Mouse (Mus musculus) kidney, adult 2 months (tissue): Measurements from ENCODE around the gene Fis1. TPM values are rescaled to one million over a fixed set of nuclear protein-coding genes. Genes with fewer than 3 reads are reported as not detected.

Source experiments
- DNase-seq: peaks from one replicate; pipeline ENCODE4 v3.0.0; 2021
- H3K27ac ChIP-seq: fragments of 200-500 bp; 2 replicates; pipeline ENCODE4 v1.5.1; 2012; ENCODE audit warnings: low read depth, low read length, control low read depth, inconsistent platforms; ENCODE audit not compliant: insufficient read depth
- H3K27me3 ChIP-seq: fragments of 200-500 bp; replicated peaks from 2 replicates; pipeline ENCODE4 v1.6.1; 2012; ENCODE audit warnings: mild to moderate bottlenecking, moderate library complexity, low read length, inconsistent platforms; ENCODE audit not compliant: control insufficient read depth, insufficient read depth
- H3K36me3 ChIP-seq: fragments of 200-500 bp; 2 replicates; pipeline ENCODE4 v1.6.1; 2012; ENCODE audit warnings: mild to moderate bottlenecking, moderate library complexity, low read length, inconsistent platforms; ENCODE audit not compliant: control insufficient read depth, insufficient read depth
- H3K4me1 ChIP-seq: fragments of 200-500 bp; 2 replicates; pipeline ENCODE4 v1.6.1; 2011; ENCODE audit warnings: low read length; ENCODE audit not compliant: control insufficient read depth, insufficient read depth
- H3K4me3 ChIP-seq: fragments of 200-500 bp; 2 replicates; pipeline ENCODE4 v1.5.1; 2011; ENCODE audit warnings: mild to moderate bottlenecking, low read depth, low read length, control low read depth; ENCODE audit not compliant: insufficient read depth
- CTCF ChIP-seq: fragments of 200-500 bp; conservative IDR thresholded peaks from 2 replicates; pipeline ENCODE4 v1.5.1; 2011; ENCODE audit warnings: low read depth, mild to moderate bottlenecking, control low read depth, low read length, moderate library complexity, mixed read lengths; ENCODE audit not compliant: insufficient read depth, insufficient read length
- POLR2A ChIP-seq: fragments of 200-500 bp; IDR thresholded peaks from one replicate; pipeline ENCODE4 v1.6.1; 2011; ENCODE audit warnings: low read depth, low read length, control low read depth
- WGBS: fragments of 180-500 bp; shearing (Covaris S2); methylation state at CpG from one replicate; pipeline ENCODE4 v1.1.7; 2018; 5-methylcytosine and 5-hydroxymethylcytosine counted together
- polyA plus RNA-seq: library from polyadenylated mRNA; depleted of rRNA; stranded (reverse); fragments of >200 nt; gene quantifications from 2 replicates; pipeline ENCODE4 v1.2.3, GENCODE M21; 2012

Gene Fis1
- polyA plus RNA-seq, 1 experiment: 313 TPM

DNA sequence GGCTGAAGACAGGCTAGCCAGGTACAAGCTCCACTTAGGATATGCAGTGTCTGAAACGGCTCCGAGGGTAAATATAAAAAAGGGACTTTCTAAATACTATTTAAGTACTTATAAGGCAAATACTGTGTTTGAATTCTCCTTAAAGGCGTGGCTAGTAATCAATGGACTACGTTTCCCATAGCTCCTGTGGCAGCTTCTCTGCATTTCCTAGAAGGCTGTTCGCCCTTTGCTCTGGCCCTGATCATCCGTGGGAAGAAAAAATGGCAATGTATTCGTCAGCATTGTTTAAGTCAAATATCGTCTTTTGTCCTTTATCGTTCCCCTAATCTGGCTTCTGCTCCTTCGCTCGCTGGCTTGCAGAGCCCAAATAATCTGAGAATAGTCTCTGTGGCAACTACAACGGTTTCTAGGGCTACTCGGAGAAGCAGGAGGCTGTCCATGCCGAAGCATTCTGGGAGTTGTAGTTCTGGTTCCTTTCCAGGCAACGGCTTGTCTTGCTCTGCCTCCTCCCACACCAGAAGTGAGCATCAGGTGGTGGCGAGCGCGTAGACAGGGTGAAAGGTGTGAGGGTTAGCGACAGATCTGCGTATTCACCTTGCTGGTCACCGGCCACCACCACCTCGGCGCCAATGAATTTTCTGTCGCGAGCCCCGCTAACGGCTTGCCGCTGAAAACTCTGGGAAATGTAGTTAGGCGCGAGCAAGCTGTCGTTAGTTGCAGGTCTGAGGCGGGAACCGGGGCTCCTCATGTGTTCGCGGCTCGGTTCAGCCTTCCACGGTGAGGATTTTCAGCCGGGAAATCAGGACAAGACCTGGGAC lies 34.2 kb upstream of the Fis1 start:
- no peaks in the 10 kb centered on the region for H3K36me3 ChIP-seq
- TF ChIP-seq POLR2A (no peak), CTCF (no peak)
- peak overlapping the region; percentile 28; the same call in 1 of the 2 replicates for H3K27ac ChIP-seq
- H3K4me1 ChIP-seq: no peaks in the 10 kb centered on the region; the same call in 1 of the 2 replicates
- H3K27me3 ChIP-seq: no peaks in the 10 kb centered on the region
- WGBS: 3% methylated on average over 38 of the region's 38 CpGs
- peak overlapping the region; percentile 76 for H3K4me3 ChIP-seq
- peak; percentile 89 for DNase-seq

DNA sequence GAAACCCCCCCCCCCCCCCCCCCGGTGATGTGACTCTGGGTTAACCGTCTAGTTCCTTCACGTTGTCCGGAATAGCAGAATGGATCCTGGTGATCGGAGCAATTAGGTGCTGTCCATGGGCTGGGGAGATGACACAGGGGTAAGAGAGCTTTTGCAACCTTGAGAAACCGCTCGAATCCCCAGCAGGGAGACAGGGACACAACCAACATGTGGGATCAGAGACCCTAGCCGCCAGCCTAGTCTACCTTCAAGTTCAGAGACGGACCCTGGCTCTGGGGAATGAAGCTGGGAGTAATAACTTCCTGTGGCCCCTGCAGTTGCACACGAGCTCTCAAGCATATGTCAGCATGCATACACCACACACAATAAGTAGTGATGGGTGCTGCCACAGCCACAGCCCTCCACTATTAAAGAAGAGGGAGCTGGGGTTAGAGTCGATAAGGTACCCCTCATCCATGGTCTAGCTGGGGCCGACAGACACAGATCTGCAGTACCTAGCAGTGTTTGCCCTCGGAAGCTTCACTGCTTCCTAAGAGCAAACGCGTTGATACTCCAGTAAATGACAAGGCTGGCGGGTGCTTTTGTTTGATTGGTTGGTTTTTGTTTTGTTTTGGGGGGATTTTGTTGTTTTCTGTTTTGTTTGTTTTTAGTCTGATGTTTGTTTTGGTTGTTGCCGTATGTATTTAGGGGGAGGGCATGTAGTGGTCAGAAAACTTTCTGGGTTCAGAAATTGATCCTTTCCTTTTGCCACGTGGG lies 33.4 kb upstream of the Fis1 start:
- DNase-seq: no peak
- Histone ChIP-seq H3K27me3 (no peaks in the 10 kb centered on the region), H3K4me1 (no peaks in the 10 kb centered on the region; the same call in 1 of the 2 replicates), H3K27ac (no peak overlapping the region), H3K4me3 (peak overlapping the region; percentile 76), H3K36me3 (no peaks in the 10 kb centered on the region)
- TF ChIP-seq POLR2A: no peak
- TF ChIP-seq CTCF: no peak
- WGBS: 24% methylated on average over 18 of the region's 18 CpGs

DNA sequence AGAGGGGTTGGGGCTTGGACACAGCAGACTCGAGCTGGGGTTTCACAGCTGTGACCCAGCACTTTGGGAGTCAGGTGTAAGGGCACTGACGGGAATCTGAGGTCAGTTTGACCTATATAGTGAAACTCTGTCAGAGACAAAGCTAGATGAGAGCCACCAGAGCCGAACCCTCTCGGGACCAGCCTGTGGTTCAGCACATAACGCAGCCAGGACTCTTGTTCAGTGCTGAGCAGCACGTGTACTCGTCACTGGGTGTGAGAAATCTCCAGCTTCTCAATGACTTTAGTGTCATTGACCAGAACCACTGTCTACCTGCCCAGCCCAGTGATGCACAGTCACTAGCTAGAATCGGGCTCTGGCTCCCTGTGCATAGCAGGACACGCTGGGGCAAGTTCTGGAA lies 30.2 kb upstream of the Fis1 start:
- TF ChIP-seq POLR2A (no peak), CTCF (no peak)
- no peaks in the 10 kb centered on the region; the same call in 1 of the 2 replicates for H3K4me1 ChIP-seq
- WGBS: 81% methylated on average over 9 of the region's 9 CpGs
- no peaks in the 10 kb centered on the region for H3K36me3 ChIP-seq
- no peak for DNase-seq
- no peaks in the 10 kb centered on the region for H3K27me3 ChIP-seq
- H3K27ac ChIP-seq: no peak overlapping the region
- H3K4me3 ChIP-seq: no peak overlapping the region

DNA sequence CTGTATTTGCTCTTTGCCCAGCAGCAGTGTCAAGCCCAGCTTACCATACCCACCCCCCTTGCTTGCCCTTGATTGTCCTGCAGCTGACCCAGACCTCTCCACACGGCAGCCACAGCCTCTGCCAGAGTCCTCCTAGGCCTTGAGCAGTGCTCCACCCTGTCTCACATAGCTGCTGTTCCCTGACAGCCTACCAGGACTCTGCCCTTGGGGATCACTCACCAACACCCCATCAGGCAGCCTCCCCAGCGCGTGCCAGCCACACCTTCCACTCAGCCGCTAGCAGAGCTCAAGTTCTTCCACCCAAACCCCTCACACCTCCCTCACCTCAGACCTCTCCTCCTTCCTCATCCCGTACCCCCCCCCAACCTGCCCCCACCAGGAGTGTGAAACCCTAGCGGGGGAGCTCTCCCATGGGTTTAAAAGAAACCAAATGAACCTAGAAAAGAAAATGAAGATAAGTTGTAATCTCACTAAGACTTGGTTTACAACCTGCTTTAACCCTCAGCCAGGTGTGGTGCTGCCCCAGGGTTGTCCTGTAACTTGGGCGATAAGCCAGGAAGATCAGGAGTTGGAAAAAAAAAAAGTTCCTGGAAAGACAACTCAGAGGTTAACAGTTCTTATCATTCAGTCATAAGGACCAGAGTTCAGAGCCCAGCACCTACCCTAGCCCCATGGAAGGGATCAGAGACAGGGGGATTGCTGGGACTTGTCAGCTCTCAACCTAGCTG lies 29.2 kb upstream of the Fis1 start:
- DNase-seq: peak; percentile 17

DNA sequence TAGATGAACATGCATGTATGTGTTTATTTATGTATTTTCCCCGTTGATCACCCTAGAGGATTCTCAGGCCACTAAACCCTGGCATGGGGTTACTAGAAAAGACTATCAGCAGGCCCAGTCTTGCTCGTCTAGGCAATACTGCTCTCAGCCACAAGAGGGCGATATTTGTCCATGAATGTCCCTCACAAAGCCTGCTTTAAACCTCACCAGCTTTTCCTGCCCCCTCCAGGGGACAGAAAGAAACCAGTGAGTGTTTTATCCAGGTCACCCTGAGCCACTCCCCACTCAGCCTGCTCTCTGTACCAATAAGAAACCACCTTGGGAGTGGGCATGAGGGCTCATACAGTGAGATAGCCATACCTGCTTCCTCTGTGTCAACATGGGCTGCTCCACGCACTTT lies 24.0 kb upstream of the Fis1 start:
- Histone ChIP-seq H3K36me3 (no peaks in the 10 kb centered on the region), H3K27me3 (no peaks in the 10 kb centered on the region), H3K4me3 (no peak overlapping the region), H3K27ac (no peak overlapping the region), H3K4me1 (peaks cover 5% of the 10 kb centered on the region; the same call in 1 of the 2 replicates)
- WGBS: 15% methylated on average over 4 of the region's 4 CpGs
- peak; percentile 89 for DNase-seq
- TF ChIP-seq CTCF (peak; percentile 95), POLR2A (no peak)

More for the DNA sequence above, 29.2 kb upstream of the Fis1 start:
- H3K4me3 ChIP-seq: no peak overlapping the region
- no peaks in the 10 kb centered on the region; the same call in 1 of the 2 replicates for H3K4me1 ChIP-seq
- 59% methylated on average over 7 of the region's 7 CpGs for WGBS
- no peak for TF ChIP-seq POLR2A
- TF ChIP-seq CTCF: no peak
- H3K27ac ChIP-seq: no peak overlapping the region
- no peaks in the 10 kb centered on the region for H3K36me3 ChIP-seq
- H3K27me3 ChIP-seq: no peaks in the 10 kb centered on the region

DNA sequence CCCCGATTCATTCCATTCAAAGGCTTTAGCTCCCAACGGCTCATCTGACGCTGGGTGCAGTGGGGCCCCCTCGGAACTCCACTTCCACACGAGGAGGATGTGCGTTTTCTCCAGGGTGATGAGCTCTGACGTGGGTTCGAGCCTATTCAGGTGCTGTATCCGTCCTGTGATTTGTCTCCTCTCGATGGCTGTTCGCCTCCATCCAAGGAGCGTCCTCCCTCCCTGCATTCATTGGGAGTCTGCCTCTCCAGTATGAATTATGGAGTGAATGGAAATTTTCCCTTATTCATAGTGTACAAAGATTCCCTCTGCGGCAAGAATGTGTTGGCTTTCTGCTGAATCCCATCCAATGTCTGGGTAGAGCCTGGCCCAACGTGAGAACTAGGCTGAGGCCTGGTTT lies 21.2 kb upstream of the Fis1 start:
- Histone ChIP-seq H3K36me3 (no peaks in the 10 kb centered on the region), H3K4me3 (no peak overlapping the region), H3K27me3 (no peaks in the 10 kb centered on the region), H3K27ac (no peak overlapping the region), H3K4me1 (peaks cover 5% of the 10 kb centered on the region; the same call in 1 of the 2 replicates)
- 84% methylated on average over 14 of the region's 14 CpGs for WGBS
- TF ChIP-seq CTCF: no peak
- no peak for TF ChIP-seq POLR2A
- DNase-seq: no peak
